Mouse (Mus musculus) megakaryocyte, embryonic 14.5 days (primary cell): ENCODE data around the gene Vti1b.

Experiments used
- FLI1 ChIP-seq: IDR thresholded peaks from 2 replicates; pipeline ENCODE4 v1.6.1; 2012; ENCODE audit warnings: low read length, inconsistent platforms, mixed read lengths
- GATA1 ChIP-seq: IDR thresholded peaks from 3 replicates; pipeline ENCODE4 v1.6.1; 2012; ENCODE audit warnings: mixed read lengths, low read length, inconsistent platforms, borderline replicate concordance

DNA sequence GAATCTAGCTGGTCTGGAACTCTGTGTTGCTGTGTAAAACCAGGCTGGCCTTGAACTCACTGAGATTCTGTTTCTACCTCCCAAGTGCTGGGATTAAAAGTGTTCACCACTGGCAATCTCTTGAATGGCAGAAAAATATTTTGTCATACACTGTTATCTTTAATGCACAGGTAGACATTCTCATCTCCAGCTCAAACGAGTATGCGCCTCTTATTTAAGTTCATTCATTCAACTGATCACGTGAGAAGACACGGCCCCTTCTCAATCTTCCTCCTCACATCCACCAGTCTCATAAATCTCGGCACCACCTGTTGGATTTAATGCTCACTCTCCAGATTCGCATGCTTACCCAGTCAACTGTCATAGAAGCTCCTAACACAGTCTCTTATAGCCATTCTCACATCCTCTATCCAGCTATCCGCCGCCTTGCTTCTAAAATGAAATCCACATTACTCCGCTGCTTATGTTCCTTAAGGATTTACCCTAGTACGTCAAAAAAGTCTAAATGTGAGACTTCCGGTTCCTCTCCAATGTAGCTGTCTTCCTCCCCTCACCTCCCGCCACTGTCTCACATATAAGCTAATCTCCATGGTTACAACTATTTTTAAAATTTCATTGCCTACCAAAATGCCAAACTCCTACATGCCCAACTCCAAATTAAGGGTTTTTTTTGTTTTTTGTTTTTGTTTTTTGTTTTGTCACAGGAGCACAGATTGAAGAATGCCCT lies 1.0 kb downstream of the Vti1b start:
- TF ChIP-seq GATA1 (no peak), FLI1 (no peak)
